Mouse (Mus musculus) left cerebral cortex, postnatal 14 days (tissue): Measurements from ENCODE around the gene Gm32687. TPM values are rescaled to one million over a fixed set of nuclear protein-coding genes. Genes with fewer than 3 reads are reported as not detected.
"Not testable (repeated sequence)": the region's sequence is repeated elsewhere in the genome, so short reads cannot be mapped to it uniquely, and the experiment has no call there.

Experiments
- DNase-seq, 2 experiments: peaks; one replicate each; pipeline ENCODE4 v3.0.0; 2021 to 2022; ENCODE audit warnings: low spot score in 2 of 2, mixed read lengths in 1 of 2
- intact Hi-C: fragments of 180-260 bp; cut with DNase I; formaldehyde crosslinking; loops from one replicate; pipeline ENCODE4 v1.15.1; 2025
- long read RNA-seq, 2 experiments: library from polyadenylated mRNA; stranded (forward); transcript quantifications; one replicate each; pipeline ENCODE4 v2.0.0; 2021
- total RNA-seq, 2 experiments: library from RNA; stranded (reverse); gene quantifications; 2 replicates each; pipeline ENCODE4 v1.2.3; 2021

Gm32687 gene
- 1 to 10 TPM; 2.9 to 3.1 TPM for total RNA-seq
- long read RNA-seq, experiment 1 = 0 reads
- long read RNA-seq, experiment 2, partial matches to known transcripts = 0 of 5 reads
- long read RNA-seq, experiment 2, other reads (novel, unspliced or antisense) = 2 of 5 reads

- intact Hi-C loops, DNase-seq: not testable (repeated sequence)
Observed at GRCm38 (mm10) chr10:81863409-81864407, at the start of gene Gm32687. Gene Gm32687 (plus strand): TSS chr10:81863934.

- DNase-seq, intact Hi-C loops: not testable (repeated sequence)
Observed at GRCm38 (mm10) chr10:81846219-81846618, 17.5 kb upstream of the Gm32687 start.

GRCm38 (mm10) chr10:81929842-81930743 lies 66.4 kb downstream of the Gm32687 start, which contains the start of gene Zfp781:
Gene Zfp781 (minus strand): TSS chr10:81930480.
- DNase-seq, intact Hi-C loops: not testable (repeated sequence)

Other genes with a start within 250 kb of the Gm32687 start
- gene Sirt6, start 236.1 kb upstream of the Gm32687 start, total RNA-seq = 10 to 100 TPM; 23.6 to 25.1 TPM
- gene Ankrd24, start 235.4 kb upstream of the Gm32687 start, total RNA-seq = 10 to 100 TPM; 31.9 to 34.5 TPM
- gene Gm10778, start 214.9 kb upstream of the Gm32687 start, total RNA-seq = 1 to 10 TPM; 4.8 TPM
- gene Zfp433, start 159.1 kb upstream of the Gm32687 start, total RNA-seq = 10 to 100 TPM; 10.1 to 11.3 TPM
- 1 to 10 TPM; 6.4 to 6.8 TPM for gene Gm3055, start 92.8 kb upstream of the Gm32687 start, total RNA-seq
- gene Gm4767, start 51.7 kb upstream of the Gm32687 start, total RNA-seq = 1 to 10 TPM; 2.2 to 2.4 TPM
- gene Zfp781, start 66.5 kb downstream of the Gm32687 start, total RNA-seq = 1 to 10 TPM; 2.4 to 2.5 TPM
- gene Zfp873, start 184.2 kb downstream of the Gm32687 start, total RNA-seq = 1 to 10 TPM; 7.8 to 8.1 TPM
- 1 to 10 TPM; 6.2 to 6.4 TPM for gene BC024063, start 219.4 kb downstream of the Gm32687 start, total RNA-seq